Mouse (Mus musculus) neutrophil, adult 5-6 weeks (primary cell): Measurements from ENCODE around the gene Gm17324. TPM values are rescaled to one million over a fixed set of nuclear protein-coding genes. Genes with fewer than 3 reads are reported as not detected.
"Not testable (repeated sequence)": the region's sequence is repeated elsewhere in the genome, so short reads cannot be mapped to it uniquely, and the experiment has no call there.

Experiments used
- ATAC-seq: fragments of 151-379, 151-347 bp; 2 replicates; pipeline ENCODE4 v1.8.0; 2017; ENCODE audit warnings: mild to moderate bottlenecking, moderate TSS enrichment; ENCODE audit not compliant: insufficient number of reproducible peaks, poor library complexity, low FRiP score, severe bottlenecking; ENCODE audit errors: extremely low read depth
- total RNA-seq: library from RNA; stranded (forward); fragments of 200-1000 nt; gene quantifications from 2 replicates; pipeline ENCODE4 v1.2.3, GENCODE M21; 2017

Gene Gm17324
- total RNA-seq, result not detected in 2 replicates

DNA sequence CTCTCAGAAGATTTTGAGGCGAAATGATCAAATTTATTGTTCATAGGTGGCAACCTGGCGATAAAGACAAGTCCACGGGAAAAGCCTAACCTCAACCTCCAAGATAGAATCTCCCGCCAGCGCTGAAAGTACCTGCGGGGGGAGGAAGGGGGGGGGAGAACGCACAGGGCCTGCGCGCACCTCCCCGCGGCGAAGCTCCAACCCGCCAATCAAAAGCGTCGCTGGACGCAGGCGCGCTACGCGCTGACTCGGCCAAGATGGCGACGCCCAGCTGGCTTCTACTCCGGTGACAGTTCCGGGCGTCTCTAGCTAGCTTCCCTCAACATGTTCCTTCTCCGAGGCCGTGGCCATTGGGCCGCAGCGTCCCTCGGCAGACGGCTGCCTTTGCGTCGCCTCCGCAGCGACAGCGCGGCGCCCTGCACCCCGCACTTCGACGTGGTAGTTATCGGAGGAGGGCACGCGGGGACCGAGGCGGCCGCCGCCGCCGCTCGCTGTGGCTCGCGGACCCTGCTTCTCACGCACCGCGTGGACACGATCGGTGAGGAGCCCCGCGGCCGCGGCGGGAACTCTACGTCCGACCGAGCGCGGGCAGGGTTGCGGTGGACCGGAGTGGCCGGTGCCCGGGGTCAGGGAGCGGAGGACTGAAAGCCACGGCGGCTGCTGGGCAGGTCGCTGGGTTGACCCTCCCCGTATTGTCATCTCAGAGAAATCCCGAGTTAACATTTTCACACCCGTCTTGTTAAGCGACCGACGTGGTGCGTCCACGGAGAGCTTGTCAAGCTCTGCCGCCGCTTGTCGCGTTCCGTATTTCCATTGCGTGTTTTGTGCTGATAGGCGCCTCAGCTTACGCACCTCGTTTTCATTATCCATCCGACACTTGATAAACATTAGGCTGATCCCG is at the start of gene Gm17324, which contains the start of gene Mto1:
Gene Gm17324 (minus strand): TSS at position 814 of the 901 bp plus-strand sequence.
Gene Mto1 (plus strand): TSS at position 236 of the 901 bp plus-strand sequence.
- peak; percentile 77 for ATAC-seq

DNA sequence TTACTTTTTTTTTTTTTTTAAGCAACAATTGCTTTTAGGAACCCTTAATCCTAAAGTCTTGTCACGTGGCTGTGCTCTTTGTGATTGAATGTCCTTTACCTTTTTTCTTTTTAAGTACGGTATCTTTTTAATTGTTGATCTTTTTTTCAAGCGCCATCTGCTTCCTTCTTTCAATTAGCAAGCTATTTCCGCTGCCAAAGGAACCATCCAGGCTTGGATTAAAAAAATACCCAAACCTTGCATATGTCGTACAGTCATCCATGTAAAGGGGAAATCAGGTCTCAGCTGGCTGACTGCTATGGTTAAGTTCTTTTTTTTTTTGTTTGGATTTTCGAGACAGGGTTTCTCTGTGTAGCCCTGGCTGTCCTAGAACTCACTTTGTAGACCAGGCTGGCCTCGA is 44.6 kb upstream of the Gm17324 start:
- no peak for ATAC-seq

DNA sequence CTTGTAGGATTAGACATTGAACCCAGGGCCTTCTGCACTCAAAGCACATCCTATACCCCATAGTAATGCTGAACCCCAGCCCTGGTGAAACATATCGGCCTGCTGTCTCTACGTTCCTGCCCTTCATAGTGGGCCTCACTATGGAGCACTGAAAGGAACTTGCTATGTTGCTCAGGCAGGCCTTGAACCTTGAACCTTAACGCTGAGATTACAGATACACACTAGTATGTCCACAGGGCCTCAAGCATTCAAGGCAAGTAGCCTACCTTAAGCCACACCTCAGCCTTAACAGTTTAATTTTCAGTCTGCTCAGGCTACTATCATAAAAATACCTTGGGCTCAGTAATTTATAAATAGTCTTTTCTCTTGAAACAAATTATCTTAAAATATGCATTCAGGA is 43.7 kb upstream of the Gm17324 start:
- ATAC-seq, result no peak

DNA sequence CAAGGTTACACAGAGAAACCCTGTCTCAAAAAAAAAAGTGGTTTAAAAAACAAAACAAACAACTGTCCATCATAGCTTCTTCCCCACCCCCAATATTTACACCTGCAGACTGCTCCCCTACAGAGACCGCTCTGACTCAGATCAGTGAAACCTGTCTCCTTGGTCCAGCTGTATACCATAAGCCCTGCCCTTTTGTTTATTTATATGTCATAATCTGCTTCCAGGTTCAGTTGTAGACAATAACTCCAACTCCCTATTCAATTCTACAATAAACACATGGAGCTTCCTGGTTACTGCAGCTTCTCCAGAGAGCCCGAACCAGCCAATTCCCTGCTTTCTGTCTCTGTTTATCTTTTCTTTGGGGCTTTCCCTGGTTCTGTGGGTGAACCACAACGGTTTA is 42.6 kb upstream of the Gm17324 start:
- ATAC-seq, result no peak

DNA sequence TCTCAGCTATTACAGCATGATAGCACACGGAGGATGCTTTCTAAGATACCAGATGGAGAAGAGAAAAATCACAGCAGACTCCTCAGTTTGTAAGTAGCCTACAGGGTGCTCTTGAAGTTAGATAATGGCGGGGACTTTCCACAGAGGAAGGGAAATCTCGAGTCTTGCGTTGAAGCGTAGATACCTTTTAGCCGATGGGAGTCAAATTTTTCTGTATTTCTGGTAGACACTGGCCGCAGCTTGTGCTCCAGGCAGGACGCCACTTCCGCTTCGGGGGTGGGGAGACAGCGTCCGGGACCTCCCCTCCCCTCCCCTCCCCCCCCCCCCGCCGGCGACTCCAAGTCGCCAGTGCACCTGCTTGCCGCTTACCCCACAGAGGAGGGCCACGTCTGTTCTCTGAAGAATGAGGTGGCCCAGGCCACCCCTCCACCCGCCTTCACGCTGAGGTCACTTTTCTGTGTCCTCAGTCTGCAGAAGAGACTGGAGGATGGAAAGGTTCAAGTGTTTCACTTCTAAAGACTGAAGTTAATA is 40.4 kb upstream of the Gm17324 start, which contains the start of gene Eef1a1:
Gene Eef1a1 (minus strand): TSS at position 262 of the 531 bp plus-strand sequence.
- peak; percentile 79 for ATAC-seq

DNA sequence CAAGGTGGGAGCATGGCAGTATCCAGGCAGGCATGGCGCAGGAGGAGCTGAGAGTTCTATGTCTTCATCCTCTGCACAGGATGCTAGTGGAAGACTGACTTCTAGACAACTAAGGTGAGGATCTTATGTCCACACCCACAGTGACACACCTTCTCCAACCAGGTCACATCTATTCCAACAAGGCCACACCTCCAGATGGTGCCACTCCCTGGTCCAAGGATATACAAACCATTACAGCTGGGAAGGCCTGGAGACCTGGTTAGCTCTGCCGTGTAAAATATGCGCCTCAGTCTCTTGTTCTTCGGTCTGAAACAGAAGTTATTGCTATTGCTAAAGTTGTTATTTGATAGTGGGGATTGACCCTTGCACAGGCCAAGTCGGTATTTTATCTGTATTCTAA is 39.4 kb upstream of the Gm17324 start:
- not testable (repeated sequence) for ATAC-seq

DNA sequence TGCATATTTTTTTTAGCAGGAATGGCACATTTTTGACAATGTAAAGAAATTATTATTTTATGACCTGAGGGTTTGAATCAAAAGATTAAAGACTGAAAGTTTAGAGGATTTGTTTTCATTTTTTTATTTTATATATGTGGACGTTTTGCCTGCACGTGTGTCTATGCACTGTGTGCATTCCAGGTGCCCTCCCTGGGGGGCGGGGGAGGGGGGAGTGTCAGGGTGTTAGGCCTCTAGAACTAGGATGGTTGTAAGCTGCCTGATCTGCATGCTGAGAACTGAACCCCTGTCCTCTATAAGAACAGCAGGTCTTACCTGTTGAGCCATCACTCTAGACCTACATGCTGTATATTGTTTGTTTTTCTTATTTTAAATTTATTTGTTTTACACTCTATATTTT is 36.1 kb upstream of the Gm17324 start:
- no peak for ATAC-seq

DNA sequence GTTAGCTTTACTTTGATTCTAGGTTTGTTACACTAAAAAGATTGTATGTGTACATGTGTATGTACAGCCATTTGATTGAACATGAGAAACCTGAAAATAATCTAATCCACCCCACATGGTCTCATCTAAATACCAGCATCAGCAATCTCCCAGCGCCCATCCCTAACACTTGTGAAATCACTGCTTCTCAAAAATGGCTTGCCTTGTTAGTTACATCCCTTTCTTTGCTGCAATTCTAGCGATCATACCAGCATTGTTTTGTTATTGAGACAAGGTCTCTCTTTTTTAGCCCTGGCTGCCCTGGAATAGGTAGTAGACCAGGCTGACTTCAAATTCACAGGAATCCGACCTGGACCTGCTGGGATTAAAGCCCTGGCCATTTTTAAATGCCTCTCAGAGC is 33.8 kb upstream of the Gm17324 start:
- ATAC-seq, result no peak

DNA sequence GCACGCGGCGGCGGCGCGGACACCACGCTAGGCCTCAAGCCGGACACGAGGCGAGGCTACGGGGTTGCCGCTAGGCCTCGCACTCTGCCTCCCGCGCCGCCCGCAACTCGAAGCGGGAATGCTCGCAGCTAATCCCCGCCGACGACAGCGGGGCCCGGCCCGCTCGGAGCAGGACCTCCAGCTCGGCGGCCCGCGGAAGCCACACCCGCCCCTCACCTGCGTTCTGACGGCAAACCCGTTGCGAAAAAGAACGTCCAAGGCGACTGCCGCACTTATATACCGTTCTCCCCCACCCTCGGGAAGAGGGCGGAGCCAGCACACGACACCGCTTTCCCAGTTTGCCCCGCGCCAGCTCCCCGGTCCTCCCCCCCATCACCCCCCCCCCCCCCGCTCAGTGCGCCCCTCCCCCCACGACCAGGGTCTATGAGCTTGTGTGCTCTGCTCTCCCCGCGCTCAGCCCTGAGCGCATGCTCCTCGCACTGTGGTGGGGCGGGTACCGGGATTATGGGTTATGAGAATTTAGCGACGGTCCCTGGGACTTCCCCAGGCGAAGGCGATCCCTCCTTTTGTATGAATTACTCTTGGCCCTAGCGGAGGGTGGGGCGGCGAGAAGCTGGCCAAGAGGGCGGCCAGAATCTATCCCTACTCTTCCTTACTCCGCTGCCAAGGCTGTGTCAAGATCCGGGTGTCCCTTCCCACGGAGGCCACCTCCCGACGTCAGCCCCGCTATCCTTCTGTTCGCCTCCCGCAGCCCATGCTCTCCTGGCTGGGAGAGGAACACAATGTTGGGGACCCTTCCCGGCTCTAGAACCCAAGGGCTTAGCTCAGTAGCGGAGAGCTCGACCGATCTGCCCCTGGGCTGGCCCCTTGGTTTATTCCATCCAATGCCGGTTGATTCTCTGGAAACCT is 33.1 kb upstream of the Gm17324 start:
- ATAC-seq, result peak; percentile 76

DNA sequence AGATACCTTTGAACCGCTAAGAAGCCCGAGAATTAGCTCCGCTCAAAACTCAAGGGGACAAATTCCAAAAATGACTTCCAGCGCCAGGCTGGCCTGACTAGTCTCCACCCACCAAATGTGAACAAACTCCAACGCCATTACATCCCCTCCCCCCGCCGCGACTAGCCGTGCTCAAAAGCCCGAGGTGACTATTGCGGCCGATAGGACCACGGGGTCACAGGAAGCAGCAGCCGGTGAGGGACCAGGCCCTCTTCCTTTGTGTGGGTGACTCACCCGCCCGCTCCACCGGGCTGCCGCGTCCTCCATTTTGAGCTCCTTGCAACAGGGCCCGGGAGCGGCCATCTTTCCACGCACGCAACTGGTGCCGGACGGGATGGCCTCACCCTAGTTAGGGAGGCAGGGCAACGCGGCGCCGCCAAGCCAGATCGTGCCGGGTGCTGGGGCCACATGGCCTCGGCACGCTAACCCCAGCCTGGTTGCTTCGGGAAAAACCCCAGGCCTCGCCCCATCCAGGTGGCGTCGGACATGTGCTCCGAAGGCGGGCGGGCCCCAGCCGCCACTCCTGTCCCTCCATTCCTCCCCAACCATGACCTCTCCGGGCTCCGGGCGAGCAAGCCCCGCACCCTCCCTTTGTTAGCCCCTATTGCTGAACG is 32.2 kb upstream of the Gm17324 start:
- peak; percentile 65 for ATAC-seq

DNA sequence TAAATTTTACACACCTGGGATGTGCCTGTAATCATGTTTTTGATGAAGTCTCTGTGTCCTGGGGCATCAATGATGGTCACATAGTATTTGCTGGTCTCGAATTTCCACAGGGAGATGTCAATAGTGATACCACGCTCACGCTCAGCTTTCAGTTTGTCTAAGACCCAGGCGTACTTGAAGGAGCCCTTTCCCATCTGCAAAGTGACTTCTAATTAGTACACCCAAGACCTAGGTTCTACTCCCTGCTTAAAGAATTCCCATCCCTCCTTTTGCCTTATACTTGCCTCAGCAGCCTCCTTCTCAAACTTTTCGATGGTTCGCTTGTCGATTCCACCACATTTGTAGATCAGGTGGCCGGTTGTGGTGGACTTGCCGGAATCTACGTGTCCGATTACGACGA is 31.6 kb upstream of the Gm17324 start:
- not testable (repeated sequence) for ATAC-seq

DNA sequence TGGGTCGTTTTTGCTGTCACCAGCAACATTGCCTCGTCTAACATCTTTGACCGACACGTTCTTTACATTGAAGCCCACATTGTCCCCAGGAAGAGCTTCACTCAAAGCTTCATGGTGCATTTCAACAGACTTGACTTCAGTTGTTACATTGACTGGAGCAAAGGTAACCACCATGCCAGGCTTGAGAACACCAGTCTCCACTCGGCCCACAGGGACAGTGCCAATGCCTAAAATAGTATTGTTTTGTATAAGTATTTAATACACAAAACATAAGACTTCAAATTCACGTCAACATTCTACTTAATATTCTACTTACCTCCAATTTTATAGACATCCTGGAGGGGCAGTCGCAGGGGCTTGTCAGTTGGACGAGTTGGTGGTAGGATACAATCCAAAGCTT is 30.7 kb upstream of the Gm17324 start:
- ATAC-seq, result not testable (repeated sequence)

DNA sequence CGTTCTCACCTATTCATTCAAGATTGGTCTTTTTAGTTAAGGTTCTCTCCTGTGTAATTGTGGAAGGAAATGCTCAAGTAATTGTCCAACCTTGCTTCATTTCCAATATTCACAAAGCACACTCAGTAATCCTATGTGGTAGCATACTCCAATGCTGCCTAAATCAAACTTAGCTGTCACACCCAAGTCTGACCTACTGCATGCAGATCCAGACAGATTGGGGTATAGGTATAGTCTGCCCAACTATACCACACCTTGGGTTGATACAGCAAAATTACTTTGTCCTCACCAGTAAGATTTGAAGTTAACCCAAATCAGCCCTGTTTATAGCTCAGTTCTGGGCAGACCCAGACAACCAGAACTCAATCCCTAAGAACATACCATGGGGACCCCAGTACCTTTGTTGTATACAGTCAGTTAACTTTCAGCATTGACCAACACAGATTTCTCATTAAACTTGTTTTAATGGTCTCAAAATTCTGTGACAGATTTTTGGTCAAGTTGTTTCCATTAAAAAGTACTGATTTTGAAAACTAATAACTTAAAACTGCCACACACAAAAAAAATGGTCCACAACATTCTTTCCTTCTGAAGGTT is 29.5 kb upstream of the Gm17324 start:
- ATAC-seq, result not testable (repeated sequence)

DNA sequence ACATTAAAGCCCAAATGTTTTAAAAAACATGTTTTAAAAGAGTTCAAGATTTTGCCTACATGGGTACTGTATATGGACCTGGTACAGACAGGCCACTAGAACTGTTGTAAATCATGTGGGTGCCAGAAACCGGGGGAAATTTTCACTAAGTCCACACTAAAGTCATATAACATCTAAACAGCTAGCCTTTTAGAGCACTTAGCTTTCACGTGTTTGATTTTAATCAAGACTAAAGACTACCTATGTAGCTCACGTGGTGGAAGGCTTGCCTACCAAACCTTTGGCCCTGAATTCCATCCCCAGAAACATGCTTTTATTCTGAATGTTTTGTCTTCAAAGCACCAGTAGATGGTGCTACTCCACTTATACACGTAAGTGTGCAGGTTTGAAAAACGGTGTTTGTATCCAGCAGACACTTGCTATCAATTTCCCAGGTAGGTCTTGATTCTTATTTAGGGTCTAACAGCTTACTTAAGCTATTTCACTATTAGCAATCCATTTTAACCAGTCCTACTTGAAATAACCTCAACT is 28.5 kb upstream of the Gm17324 start:
- peak; percentile 20; the same call in 1 of the 2 replicates for ATAC-seq

DNA sequence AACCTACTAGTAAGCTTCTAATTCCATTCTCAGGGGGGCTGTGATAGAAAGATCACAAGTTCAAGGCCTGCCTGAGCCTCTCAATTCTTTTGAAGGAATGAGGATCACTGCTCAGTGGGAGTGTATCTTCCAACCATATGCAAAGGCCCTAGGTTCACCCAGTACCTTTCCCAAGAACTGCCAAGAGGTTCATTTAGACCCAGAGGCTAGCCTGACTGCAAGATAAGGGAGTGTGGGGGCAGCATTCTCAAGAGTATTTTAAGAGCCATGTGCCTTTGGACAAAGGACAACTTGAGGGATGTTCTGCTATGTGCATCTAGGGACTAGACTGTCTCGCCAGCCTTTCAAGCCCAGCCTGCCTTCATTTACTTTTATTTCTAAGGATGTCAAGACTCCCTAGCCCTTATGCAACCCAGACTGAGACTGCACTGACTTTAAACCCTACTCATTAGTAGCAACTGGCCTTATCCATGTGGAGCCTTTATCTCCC is 28.0 kb upstream of the Gm17324 start:
- ATAC-seq, result no peak

DNA sequence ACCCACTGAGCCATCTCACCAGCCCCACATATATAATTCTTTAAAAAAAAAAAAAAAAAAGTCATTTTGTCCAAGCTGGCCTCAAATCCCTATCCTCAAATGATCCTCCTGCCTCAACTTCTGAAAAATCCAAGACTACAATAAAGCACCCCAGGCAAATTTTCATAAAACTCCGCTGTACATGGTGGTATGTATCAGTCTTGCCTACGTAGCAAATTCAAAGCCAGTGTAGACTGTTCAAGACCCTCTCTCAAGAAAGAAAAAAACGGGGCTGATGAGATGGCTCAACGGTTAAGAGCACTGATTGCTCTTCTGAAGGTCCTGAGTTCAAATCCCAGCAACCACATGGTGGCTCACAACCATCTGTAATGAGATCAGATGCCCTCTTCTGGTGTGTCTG is 27.3 kb upstream of the Gm17324 start:
- ATAC-seq, result no peak

DNA sequence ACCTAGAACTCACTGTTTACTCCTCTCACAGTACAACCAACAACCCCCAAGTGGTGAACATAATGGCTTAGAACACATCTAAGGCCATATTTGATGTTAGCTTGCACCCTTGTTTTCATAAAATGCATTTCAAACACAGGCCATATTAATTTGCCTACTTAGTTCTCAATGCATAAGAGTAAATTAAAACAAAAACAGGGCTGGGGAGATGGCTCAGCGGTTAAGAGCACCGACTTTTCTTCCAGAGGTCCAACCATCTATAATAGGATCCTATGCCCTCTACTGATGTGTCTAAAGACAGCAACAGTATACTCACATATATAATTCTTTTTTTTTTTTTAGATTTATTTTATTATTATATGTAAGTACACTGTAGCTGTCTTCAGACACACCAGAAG is 26.8 kb upstream of the Gm17324 start:
- no peak for ATAC-seq

DNA sequence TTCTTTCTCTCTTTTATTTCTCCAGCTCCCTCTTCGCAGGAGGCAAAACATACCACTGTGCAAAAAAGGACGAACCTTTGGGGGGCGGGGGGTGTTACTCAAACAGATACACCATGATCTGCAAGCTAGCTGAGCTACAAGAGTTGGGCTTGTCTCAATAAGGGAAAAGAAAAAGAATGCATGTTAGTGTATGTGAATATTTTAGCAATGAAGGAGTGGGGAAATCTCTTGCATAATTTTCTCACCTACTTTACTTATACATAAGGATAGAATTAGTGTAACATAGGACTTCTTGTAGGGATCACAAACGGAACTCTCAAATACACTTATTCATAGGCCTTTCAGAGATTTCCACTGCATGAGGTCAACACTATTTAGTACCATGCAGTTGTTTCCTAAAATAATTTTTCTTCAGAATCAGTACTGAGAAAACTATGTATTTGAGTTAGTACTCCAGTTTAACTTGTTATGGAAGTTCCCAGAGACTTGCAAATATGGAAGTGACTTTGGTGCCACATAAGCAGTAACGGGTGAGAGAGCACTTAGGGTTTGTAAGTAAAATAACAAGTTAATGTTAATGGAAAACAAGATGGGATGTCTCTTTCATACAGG is 26.3 kb upstream of the Gm17324 start:
- ATAC-seq, result no peak
